ENCODE assay signal across 23 mouse cellular contexts in genomic region chr17:73824022-73824340, GRCm38 (mm10). TPM values are rescaled to one million over a fixed set of nuclear protein-coding genes. Genes with fewer than 3 reads are reported as not detected.
DNase-seq lines count a peak whose midpoint lies in the region; ATAC-seq lines count a peak whose summit lies in the region.
"Had no signal": no experiment of that assay in that cellular context is flagged by ENCODE, and none has a peak within 500 bp of the region (broad histone marks: within the 10 kb centered on the region; RNA-seq: fewer than 3 reads in every experiment).

No protein-coding gene starts in this region.

- no peak overlapping the region for H3K4me2 ChIP-seq in hindbrain, embryonic 15.5 days
- H3K4me2 ChIP-seq in midbrain, embryonic 15.5 days, result no peak overlapping the region
- H3K4me2 ChIP-seq: heart, embryonic 15.5 days; limb, embryonic 12.5 days; liver, embryonic 11.5 days; midbrain, embryonic 12.5 days; stomach, embryonic 15.5 days had no signal

- no peak overlapping the region for H3K4me3 ChIP-seq in hindbrain, embryonic 15.5 days
- H3K4me3 ChIP-seq in hindbrain, embryonic 10.5 days, result no peak overlapping the region
- H3K4me3 ChIP-seq in midbrain, embryonic 10.5 days, result no peak overlapping the region
- H3K4me3 ChIP-seq in midbrain, embryonic 15.5 days, result no peak overlapping the region
- H3K4me3 ChIP-seq: heart, embryonic 10.5 days; heart, embryonic 15.5 days; limb, embryonic 12.5 days; midbrain, embryonic 12.5 days; stomach, embryonic 15.5 days had no signal

- peaks cover 9% of the 10 kb centered on the region for H3K4me1 ChIP-seq in hindbrain, embryonic 15.5 days (replicated peaks)
- 0 out of 2 replicates have a peak, but pooled peaks cover 9% of the 10 kb centered on the region for H3K4me1 ChIP-seq in hindbrain, embryonic 10.5 days (replicated peaks)
- H3K4me1 ChIP-seq in midbrain, embryonic 10.5 days, result peaks cover 7% of the 10 kb centered on the region; the same call in 1 of the 2 replicates
- H3K4me1 ChIP-seq in midbrain, embryonic 15.5 days, result peaks cover 2% of the 10 kb centered on the region; the same call in 1 of the 2 replicates
- H3K4me1 ChIP-seq: stomach, embryonic 15.5 days had no signal

- no peak overlapping the region for H3K9ac ChIP-seq in hindbrain, embryonic 15.5 days
- H3K9ac ChIP-seq in midbrain, embryonic 15.5 days, result no peak overlapping the region
- H3K9ac ChIP-seq: forebrain, postnatal 0 days; heart, embryonic 15.5 days; limb, embryonic 12.5 days; liver, postnatal 0 days; midbrain, embryonic 12.5 days; stomach, embryonic 15.5 days had no signal

- peaks cover 21% of the 10 kb centered on the region for H3K36me3 ChIP-seq in hindbrain, embryonic 15.5 days
- H3K36me3 ChIP-seq in hindbrain, embryonic 10.5 days, result peaks cover 21% of the 10 kb centered on the region
- peaks cover 24% of the 10 kb centered on the region for H3K36me3 ChIP-seq in midbrain, embryonic 10.5 days
- peaks cover 21% of the 10 kb centered on the region; the same call in 1 of the 2 replicates for H3K36me3 ChIP-seq in midbrain, embryonic 15.5 days (replicated peaks)
- H3K36me3 ChIP-seq: heart, embryonic 15.5 days; stomach, embryonic 15.5 days had no signal

- WGBS in hindbrain, embryonic 15.5 days, result 60% methylated on average over 6 of the region's 6 CpGs
- 81% methylated on average over 6 of the region's 6 CpGs for WGBS in hindbrain, embryonic 10.5 days
- 82% methylated on average over 6 of the region's 6 CpGs for WGBS in midbrain, embryonic 10.5 days
- 70% methylated on average over 6 of the region's 6 CpGs for WGBS in midbrain, embryonic 15.5 days

- H3K27ac ChIP-seq in hindbrain, embryonic 15.5 days (replicated peaks), result peak overlapping the region; percentile 61; the same call in 1 of the 2 replicates
- H3K27ac ChIP-seq in hindbrain, embryonic 10.5 days, result no peak overlapping the region
- 0 out of 2 replicates have a peak overlapping the region, but pooled peaks have one; percentile 13 for H3K27ac ChIP-seq in midbrain, embryonic 10.5 days (replicated peaks)
- no peak overlapping the region for H3K27ac ChIP-seq in midbrain, embryonic 15.5 days
- H3K27ac ChIP-seq: heart, embryonic 15.5 days; limb, embryonic 12.5 days; midbrain, embryonic 12.5 days; stomach, embryonic 15.5 days had no signal

- DNase-seq in cerebellum, adult 9-10 months, result peak; percentile 33
- no peak for DNase-seq in cerebellum, adult 11 months
- DNase-seq in hindbrain, embryonic 10.5 days (ENCODE audit: low spot score), result no peak
- DNase-seq in midbrain, embryonic 10.5 days (ENCODE audit: low spot score), result no peak
- DNase-seq in adrenal gland, postnatal 10 days, result no peak
- DNase-seq: adrenal gland, adult 8-10 months; forebrain, postnatal 0 days; gastrocnemius, postnatal 10 days; kidney, adult 9 months; kidney, postnatal 10 days; liver, postnatal 0 days; lung, postnatal 36 days; right cerebral cortex, postnatal 25 days had no signal

- no peaks in the 10 kb centered on the region for H3K9me3 ChIP-seq in hindbrain, embryonic 15.5 days
- H3K9me3 ChIP-seq in hindbrain, embryonic 10.5 days, result no peaks in the 10 kb centered on the region
- H3K9me3 ChIP-seq in midbrain, embryonic 10.5 days (replicated peaks), result no peaks in the 10 kb centered on the region
- no peaks in the 10 kb centered on the region for H3K9me3 ChIP-seq in midbrain, embryonic 15.5 days
- H3K9me3 ChIP-seq: heart, embryonic 10.5 days; heart, embryonic 15.5 days; limb, embryonic 12.5 days; midbrain, embryonic 12.5 days; stomach, embryonic 15.5 days had no signal

- no peaks in the 10 kb centered on the region for H3K27me3 ChIP-seq in hindbrain, embryonic 15.5 days
- no peaks in the 10 kb centered on the region for H3K27me3 ChIP-seq in hindbrain, embryonic 10.5 days (ENCODE audit: insufficient read depth, poor library complexity, severe bottlenecking)
- no peaks in the 10 kb centered on the region for H3K27me3 ChIP-seq in midbrain, embryonic 10.5 days (ENCODE audit: low read depth, poor library complexity, severe bottlenecking)
- no peaks in the 10 kb centered on the region for H3K27me3 ChIP-seq in midbrain, embryonic 15.5 days (replicated peaks)
- H3K27me3 ChIP-seq: CH12.LX; heart, embryonic 15.5 days; limb, embryonic 12.5 days; midbrain, embryonic 12.5 days; stomach, embryonic 15.5 days had no signal

- ATAC-seq in hindbrain, embryonic 15.5 days (ENCODE audit: low FRiP score, low read depth), result peak; percentile 31; the same call in 1 of the 2 replicates
- no peak for ATAC-seq in midbrain, embryonic 15.5 days (replicated peaks)
- ATAC-seq: forebrain, postnatal 0 days; intestine, postnatal 0 days; liver, postnatal 0 days had no signal

RNA-seq across cellular contexts. Expression of gene Ehd3, which starts 20.0 kb away (rescaled TPM):
- polyA plus RNA-seq in hindbrain, embryonic 15.5 days (2015; fragmentation: Nextera tagmentation; extraction: Ambion mirVana), result 20.3 and 26.9 TPM in 2 replicates
- polyA plus RNA-seq in hindbrain, embryonic 10.5 days (2016; fragmentation: Nextera tagmentation; extraction: Ambion mirVana), result 10.3 and 11.8 TPM in 2 replicates
- 9.8 and 10.0 TPM in 2 replicates for polyA plus RNA-seq in midbrain, embryonic 10.5 days (2016; fragmentation: Nextera tagmentation; extraction: Ambion mirVana)
- polyA plus RNA-seq in midbrain, embryonic 15.5 days (2015; fragmentation: Nextera tagmentation; extraction: Ambion mirVana), result 20.2 and 22.2 TPM in 2 replicates
- 10 to 100 TPM; 41.0 to 70.0 TPM for total RNA-seq in adrenal gland, postnatal 10 days (2021)

Comparison
In these comparisons a context has a peak if more than half of its experiments do, and no peak if none do; other contexts are left out.
1. H3K27ac ChIP-seq: peak in hindbrain, embryonic 15.5 days (single experiment) and midbrain, embryonic 10.5 days (single experiment); none in hindbrain, embryonic 10.5 days (single experiment) and midbrain, embryonic 15.5 days (single experiment).